26 mouse cellular contexts compared by ENCODE assay signal in the genomic region with DNA sequence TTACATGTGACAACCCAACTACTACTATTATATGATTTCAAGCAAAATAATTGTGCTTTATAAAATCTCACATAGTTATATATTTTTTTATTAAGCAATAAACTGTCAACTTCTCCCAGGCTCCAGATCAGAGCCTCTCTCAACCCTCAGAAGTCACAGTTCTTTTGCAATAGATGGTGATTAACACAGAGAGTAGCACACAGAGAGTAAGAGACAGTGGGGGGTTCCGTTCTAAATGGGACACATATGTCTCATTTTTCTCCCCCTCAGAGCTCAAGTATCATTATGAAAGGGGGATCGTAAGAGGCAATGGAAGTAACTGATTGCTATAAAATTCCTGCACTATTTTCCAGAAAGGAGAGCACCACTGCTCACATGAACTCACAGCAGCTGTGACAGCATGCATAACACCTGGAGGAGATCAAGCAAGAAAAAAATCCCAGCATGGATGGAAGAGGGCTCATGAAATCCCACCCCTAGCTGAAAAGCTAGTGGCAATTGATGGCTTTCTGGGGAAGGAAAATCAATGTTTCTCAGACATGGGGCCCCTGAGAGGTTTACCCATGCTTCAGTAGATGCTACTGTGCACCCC.
DNase-seq lines count a peak whose midpoint lies in the region; ATAC-seq and TF ChIP-seq lines count a peak whose summit lies in the region.
"Had no signal": no experiment of that assay in that cellular context is flagged by ENCODE, and none has a peak within 500 bp of the region (broad histone marks: within the 10 kb centered on the region; RNA-seq: fewer than 3 reads in every experiment).

No protein-coding gene starts in this region.

- ATAC-seq in lung, embryonic 14.5 days (ENCODE audit: insufficient read depth) = no peak
- ATAC-seq in neural tube, embryonic 14.5 days (ENCODE audit: low read depth) = peak; percentile 60; the same call in 1 of the 2 replicates
- ATAC-seq in neural tube, embryonic 15.5 days (ENCODE audit: low FRiP score) = no peak
- ATAC-seq: activated CD4-positive, CD25-positive, alpha-beta regulatory T cell, adult 4 months; forebrain, embryonic 14.5 days; forebrain, postnatal 0 days; hindbrain, embryonic 16.5 days had no signal

- no peaks in the 10 kb centered on the region for H3K9me3 ChIP-seq in lung, embryonic 14.5 days (ENCODE audit: low read depth, low read length)
- no peaks in the 10 kb centered on the region for H3K9me3 ChIP-seq in neural tube, embryonic 14.5 days (ENCODE audit: control insufficient read depth, low read length)
- no peaks in the 10 kb centered on the region for H3K9me3 ChIP-seq in neural tube, embryonic 15.5 days (replicated peaks)
- H3K9me3 ChIP-seq: embryonic facial prominence, embryonic 12.5 days; embryonic facial prominence, embryonic 15.5 days; heart, embryonic 10.5 days; hindbrain, embryonic 10.5 days; hindbrain, embryonic 13.5 days had no signal

- no peak overlapping the region for H3K4me3 ChIP-seq in lung, embryonic 14.5 days (ENCODE audit: low read depth, low read length)
- no peak overlapping the region for H3K4me3 ChIP-seq in neural tube, embryonic 14.5 days (ENCODE audit: low read depth, low read length)
- no peak overlapping the region for H3K4me3 ChIP-seq in neural tube, embryonic 15.5 days (replicated peaks)
- H3K4me3 ChIP-seq: embryonic facial prominence, embryonic 12.5 days; embryonic facial prominence, embryonic 15.5 days; heart, adult 2 months; heart, embryonic 10.5 days; hindbrain, embryonic 10.5 days; hindbrain, embryonic 13.5 days had no signal

- no peak for TF ChIP-seq CTCF in lung, embryonic 14.5 days (IDR thresholded peaks at IDR 0.05; ENCODE audit: low read depth)

- WGBS in lung, embryonic 14.5 days = 67% methylated on average over 2 of the region's 2 CpGs
- 60% methylated on average over 2 of the region's 2 CpGs for WGBS in neural tube, embryonic 14.5 days
- 51% methylated on average over 2 of the region's 2 CpGs for WGBS in neural tube, embryonic 15.5 days

- no peak overlapping the region for H3K27ac ChIP-seq in lung, embryonic 14.5 days (ENCODE audit: low read depth)
- H3K27ac ChIP-seq in neural tube, embryonic 14.5 days (ENCODE audit: low read depth, low read length) = no peak overlapping the region
- H3K27ac ChIP-seq in neural tube, embryonic 15.5 days (replicated peaks) = no peak overlapping the region
- H3K27ac ChIP-seq: embryonic facial prominence, embryonic 12.5 days; embryonic facial prominence, embryonic 15.5 days; heart, adult 2 months; heart, embryonic 10.5 days; hindbrain, embryonic 10.5 days; hindbrain, embryonic 13.5 days had no signal

- H3K4me2 ChIP-seq in lung, embryonic 14.5 days = no peak overlapping the region
- H3K4me2 ChIP-seq in neural tube, embryonic 14.5 days (ENCODE audit: low read depth, low read length) = no peak overlapping the region
- no peak overlapping the region for H3K4me2 ChIP-seq in neural tube, embryonic 15.5 days
- H3K4me2 ChIP-seq: embryonic facial prominence, embryonic 12.5 days; embryonic facial prominence, embryonic 15.5 days; hindbrain, embryonic 13.5 days had no signal

- H3K9ac ChIP-seq in lung, embryonic 14.5 days = no peak overlapping the region
- no peak overlapping the region for H3K9ac ChIP-seq in neural tube, embryonic 14.5 days (replicated peaks; ENCODE audit: low read depth, low read length)
- H3K9ac ChIP-seq in neural tube, embryonic 15.5 days (replicated peaks) = no peak overlapping the region
- H3K9ac ChIP-seq: embryonic facial prominence, embryonic 12.5 days; embryonic facial prominence, embryonic 15.5 days; forebrain, postnatal 0 days; hindbrain, embryonic 13.5 days had no signal

- DNase-seq in embryo, embryonic 11 days = peak; percentile 9
- DNase-seq in embryo, embryonic 9.5 days (ENCODE audit: extremely low spot score) = no peak
- peak; percentile 5 for DNase-seq in lung, embryonic 14.5 days
- no peak for DNase-seq in lung, postnatal 10 days
- DNase-seq in mesoderm, embryonic 11.5 days (ENCODE audit: low read depth, low spot score) = peak; percentile 23
- DNase-seq in frontal cortex, postnatal 14 days (ENCODE audit: low spot score in 2 of 2) = no peak
- DNase-seq: adrenal gland, adult 8-10 months; adrenal gland, postnatal 25 days; cerebellum, adult 11-12 months; cerebellum, adult 8-10 months; cerebellum, postnatal 14 days; forebrain, postnatal 0 days; gastrocnemius, postnatal 10 days; gastrocnemius, postnatal 36 days; heart, adult 2 months; heart, postnatal 36 days had no signal

- H3K27me3 ChIP-seq in lung, embryonic 14.5 days (ENCODE audit: insufficient read depth, low read length) = no peaks in the 10 kb centered on the region
- H3K27me3 ChIP-seq in neural tube, embryonic 14.5 days (ENCODE audit: control insufficient read depth, insufficient read depth, low read length) = no peaks in the 10 kb centered on the region
- no peaks in the 10 kb centered on the region for H3K27me3 ChIP-seq in neural tube, embryonic 15.5 days (replicated peaks)
- H3K27me3 ChIP-seq: embryonic facial prominence, embryonic 12.5 days; embryonic facial prominence, embryonic 15.5 days; hindbrain, embryonic 13.5 days had no signal

- no peaks in the 10 kb centered on the region for H3K36me3 ChIP-seq in lung, embryonic 14.5 days (ENCODE audit: insufficient read depth)
- no peaks in the 10 kb centered on the region for H3K36me3 ChIP-seq in neural tube, embryonic 14.5 days (ENCODE audit: control insufficient read depth, insufficient read depth, low read length)
- H3K36me3 ChIP-seq in neural tube, embryonic 15.5 days = no peaks in the 10 kb centered on the region
- H3K36me3 ChIP-seq: embryonic facial prominence, embryonic 12.5 days; embryonic facial prominence, embryonic 15.5 days; heart, embryonic 10.5 days; hindbrain, embryonic 10.5 days; hindbrain, embryonic 13.5 days had no signal

- no peaks in the 10 kb centered on the region for H3K4me1 ChIP-seq in lung, embryonic 14.5 days (ENCODE audit: insufficient read depth)
- no peaks in the 10 kb centered on the region for H3K4me1 ChIP-seq in neural tube, embryonic 14.5 days (ENCODE audit: control insufficient read depth, insufficient read depth, low read length)
- H3K4me1 ChIP-seq in neural tube, embryonic 15.5 days = no peaks in the 10 kb centered on the region
- H3K4me1 ChIP-seq: embryonic facial prominence, embryonic 15.5 days; heart, embryonic 10.5 days; hindbrain, embryonic 10.5 days; hindbrain, embryonic 13.5 days had no signal

Comparison
In these comparisons a context has a peak if more than half of its experiments do, and no peak if none do; other contexts are left out.
1. DNase-seq: peak in embryo, embryonic 11 days (single experiment), lung, embryonic 14.5 days (single experiment) and mesoderm, embryonic 11.5 days (single experiment); none in embryo, embryonic 9.5 days (single experiment), lung, postnatal 10 days (single experiment) and frontal cortex, postnatal 14 days (0 of 2).